Mouse (Mus musculus) ES-E14 (cell line): ENCODE measurements around the gene Dact1. TPM values are rescaled to one million over a fixed set of nuclear protein-coding genes. Genes with fewer than 3 reads are reported as not detected.

Source experiments
- DNase-seq: peaks from one replicate; pipeline ENCODE4 v3.0.0-alpha.2; 2013; ENCODE audit warnings: low read depth, low spot score
- H3K27ac ChIP-seq: 2 replicates; pipeline ENCODE4 v1.5.1; 2012; ENCODE audit warnings: low read depth, mild to moderate bottlenecking, low read length, moderate library complexity, mixed read lengths; ENCODE audit not compliant: poor library complexity, insufficient read depth, severe bottlenecking
- H3K36me3 ChIP-seq: 2 replicates; pipeline ENCODE4 v1.6.1; 2012; ENCODE audit warnings: mild to moderate bottlenecking, low read length, moderate library complexity, mixed read lengths; ENCODE audit not compliant: control insufficient read depth, poor library complexity, insufficient read depth, severe bottlenecking
- H3K4me1 ChIP-seq, 2 experiments: fragments of 150-350 bp in 1 of 2; sonication (generic) in 1 of 2; 2 replicates each; pipeline ENCODE4 v1.6.1; 2012; ENCODE audit warnings: low read length in 2 of 2, mild to moderate bottlenecking in 1 of 2, mixed read lengths in 1 of 2; ENCODE audit not compliant: control insufficient read depth in 2 of 2, insufficient read depth in 2 of 2, poor library complexity in 1 of 2
- H3K4me3 ChIP-seq, 2 experiments: fragments of 150-350 bp in 1 of 2; sonication (generic) in 1 of 2; 2 replicates each; pipeline ENCODE4 v1.5.1; 2012; ENCODE audit warnings: low read length in 2 of 2, low read depth in 1 of 2, mild to moderate bottlenecking in 1 of 2, mixed read lengths in 1 of 2; ENCODE audit not compliant: insufficient read depth in 1 of 2, poor library complexity in 1 of 2, severe bottlenecking in 1 of 2
- H3K9ac ChIP-seq: 2 replicates; pipeline ENCODE4 v1.6.1; 2012; ENCODE audit warnings: low read depth, mild to moderate bottlenecking, low read length, mixed read lengths; ENCODE audit not compliant: poor library complexity, insufficient read depth, severe bottlenecking
- H3K9me3 ChIP-seq: fragments of 150-350 bp; sonication (generic); 2 replicates; pipeline ENCODE4 v1.6.1; 2012; ENCODE audit warnings: low read depth, mild to moderate bottlenecking, low read length; ENCODE audit not compliant: control insufficient read depth, insufficient read depth
- CHD2 ChIP-seq: IDR thresholded peaks from 2 replicates; pipeline ENCODE4 v1.6.1; 2014; ENCODE audit warnings: mild to moderate bottlenecking, low read depth, low read length, inconsistent platforms
- HCFC1 ChIP-seq: IDR thresholded peaks from 2 replicates; pipeline ENCODE4 v1.6.1; 2012; ENCODE audit warnings: low read length, inconsistent platforms, borderline replicate concordance; ENCODE audit not compliant: insufficient read depth
- MAFK ChIP-seq: IDR thresholded peaks from 2 replicates; pipeline ENCODE4 v1.6.1; 2014; ENCODE audit warnings: mild to moderate bottlenecking, low read depth, low read length, inconsistent platforms; ENCODE audit not compliant: insufficient read depth
- ZC3H11A ChIP-seq: IDR thresholded peaks from 2 replicates; pipeline ENCODE4 v1.6.1; 2012; ENCODE audit warnings: low read depth, mild to moderate bottlenecking, inconsistent platforms, low read length, borderline replicate concordance
- ZNF384 ChIP-seq: IDR thresholded peaks from 2 replicates; pipeline ENCODE4 v1.6.1; 2012; ENCODE audit warnings: low read depth, low read length, inconsistent platforms
- in situ Hi-C, 2 experiments: fragments of 600-800 bp; cut with MboI; formaldehyde crosslinking; loops; one replicate each; pipeline ENCODE4 v1.15.1; 2025; ENCODE audit warnings: low sequenced_read_pairs in 2 of 2, inconsistent platforms in 1 of 2; ENCODE audit not compliant: unreplicated experiment in 2 of 2
- total RNA-seq: library from RNA; depleted of rRNA; stranded (reverse); fragments of 300-350 nt; gene quantifications from 2 replicates; pipeline ENCODE4 v1.2.3, GENCODE M21; 2012

The Dact1 gene
- total RNA-seq, 1 experiment = 3.2 TPM

DNA sequence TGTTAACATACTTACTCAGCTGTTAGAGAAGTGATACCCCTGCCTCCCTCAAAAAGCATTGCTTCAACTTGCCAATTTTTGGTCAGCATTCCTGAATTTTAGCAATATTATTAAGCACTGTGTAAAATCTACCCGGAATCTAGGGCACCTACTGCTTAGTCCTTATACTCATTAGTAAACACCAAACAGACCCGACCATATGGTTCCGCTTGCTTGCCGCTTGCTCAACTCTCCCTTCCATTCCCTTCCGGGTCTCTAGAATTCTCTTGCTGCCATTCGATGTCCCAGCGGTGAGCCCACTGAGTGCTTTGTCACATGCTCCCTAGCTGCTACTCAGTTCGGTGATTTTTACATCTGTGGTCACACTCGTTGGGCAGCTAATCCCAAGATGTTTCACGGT lies 45.0 kb downstream of the Dact1 start:
- Histone ChIP-seq H3K27ac (no peak overlapping the region), H3K4me3 (no peak overlapping the region), H3K9me3 (no peaks in the 10 kb centered on the region), H3K36me3 (no peaks in the 10 kb centered on the region), H3K4me1 (peaks cover 5 to 6% of the 10 kb centered on the region in 2 experiments; a peak in 3 of 4 replicates), H3K9ac (no peak overlapping the region)
- DNase-seq = no peak
- TF ChIP-seq ZNF384 (no peak), MAFK (no peak), CHD2 (no peak), HCFC1 (no peak), ZC3H11A (no peak)
- in situ Hi-C loops = no loop called here

DNA sequence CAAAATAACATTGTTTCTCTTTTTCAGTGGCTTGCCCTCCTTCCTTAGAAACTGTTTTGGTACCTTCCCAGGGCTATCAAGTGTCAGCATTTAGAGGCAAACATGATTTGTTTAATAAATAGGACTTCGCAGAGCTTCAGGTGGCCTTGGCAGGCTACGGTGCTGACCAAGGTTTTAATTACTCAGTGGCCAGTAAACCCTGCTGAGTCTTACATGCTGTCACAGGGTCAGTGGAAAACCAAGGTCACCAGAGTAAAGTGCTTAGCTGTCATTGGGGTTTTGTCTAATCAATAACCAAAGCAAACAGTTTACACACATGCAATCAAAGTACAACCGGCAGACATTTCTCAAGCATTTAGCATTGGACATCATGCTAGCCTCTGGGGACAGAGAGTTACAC lies 45.4 kb downstream of the Dact1 start:
- no peaks in the 10 kb centered on the region for H3K36me3 ChIP-seq
- H3K9ac ChIP-seq = no peak overlapping the region
- H3K4me3 ChIP-seq = no peak overlapping the region
- no peaks in the 10 kb centered on the region for H3K9me3 ChIP-seq
- no peak for DNase-seq
- H3K4me1 ChIP-seq = peaks cover 2 to 5% of the 10 kb centered on the region in 2 experiments; a peak in 2 of 4 replicates
- no peak for TF ChIP-seq CHD2
- no peak for TF ChIP-seq MAFK
- no peak for TF ChIP-seq ZC3H11A
- TF ChIP-seq ZNF384 = no peak
- TF ChIP-seq HCFC1 = no peak
- no peak overlapping the region for H3K27ac ChIP-seq
- in situ Hi-C loops = no loop called here

DNA sequence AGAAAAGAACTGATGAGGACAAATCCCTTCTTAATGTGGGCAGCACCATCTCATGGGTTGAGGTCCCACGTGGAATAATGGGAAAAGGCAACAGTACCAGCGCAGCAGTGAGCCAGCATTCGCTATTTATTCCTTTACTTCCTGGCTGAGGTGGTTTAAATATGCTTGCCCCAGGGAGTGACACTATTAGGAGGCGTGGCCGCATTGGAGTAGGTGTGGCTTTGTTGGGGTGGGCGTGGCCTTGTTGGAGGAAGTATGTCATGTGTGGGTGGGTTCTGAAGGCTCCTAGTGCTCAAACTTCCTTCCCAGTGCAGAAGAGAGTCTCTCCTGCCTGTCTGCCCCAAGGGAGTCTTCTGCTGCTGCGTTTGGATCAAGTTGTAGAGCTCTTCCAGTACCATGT lies 51.9 kb downstream of the Dact1 start:
- peak overlapping the region; percentile 42 to 75 for H3K4me3 ChIP-seq
- in situ Hi-C loops = no loop called here
- no peak for TF ChIP-seq CHD2
- no peak for TF ChIP-seq MAFK
- no peak for TF ChIP-seq HCFC1
- TF ChIP-seq ZC3H11A = no peak
- no peak for TF ChIP-seq ZNF384
- H3K27ac ChIP-seq = no peak overlapping the region
- no peaks in the 10 kb centered on the region for H3K9me3 ChIP-seq
- H3K9ac ChIP-seq = no peak overlapping the region
- DNase-seq = peak; percentile 43
- no peaks in the 10 kb centered on the region for H3K4me1 ChIP-seq
- H3K36me3 ChIP-seq = no peaks in the 10 kb centered on the region

DNA sequence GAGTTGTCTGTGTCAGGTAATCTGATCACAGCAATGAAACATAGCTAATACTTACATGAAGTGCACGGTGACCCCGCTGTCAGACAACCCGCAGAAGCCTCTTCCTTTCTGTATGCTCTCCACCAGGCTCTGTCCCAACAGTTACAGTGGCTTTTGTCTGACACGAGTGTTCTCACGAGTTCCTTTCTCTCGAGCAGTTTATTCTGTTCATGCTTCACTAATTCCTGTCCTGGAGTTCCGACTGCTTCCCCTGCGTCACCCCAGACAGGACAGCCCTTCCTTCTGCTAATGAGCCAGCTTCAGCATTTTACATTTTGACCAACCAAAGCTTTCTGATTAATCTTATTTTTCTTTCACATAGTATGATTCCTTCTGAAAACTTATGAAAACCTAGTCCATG lies 52.7 kb downstream of the Dact1 start:
- in situ Hi-C loops = no loop called here
- no peak for DNase-seq
- Histone ChIP-seq H3K4me1 (no peaks in the 10 kb centered on the region), H3K4me3 (no peak overlapping the region; a peak in 1 of 4 replicates), H3K9me3 (no peaks in the 10 kb centered on the region), H3K36me3 (no peaks in the 10 kb centered on the region), H3K9ac (no peak overlapping the region), H3K27ac (no peak overlapping the region)
- TF ChIP-seq MAFK (no peak), ZC3H11A (no peak), ZNF384 (no peak), CHD2 (no peak), HCFC1 (no peak)

DNA sequence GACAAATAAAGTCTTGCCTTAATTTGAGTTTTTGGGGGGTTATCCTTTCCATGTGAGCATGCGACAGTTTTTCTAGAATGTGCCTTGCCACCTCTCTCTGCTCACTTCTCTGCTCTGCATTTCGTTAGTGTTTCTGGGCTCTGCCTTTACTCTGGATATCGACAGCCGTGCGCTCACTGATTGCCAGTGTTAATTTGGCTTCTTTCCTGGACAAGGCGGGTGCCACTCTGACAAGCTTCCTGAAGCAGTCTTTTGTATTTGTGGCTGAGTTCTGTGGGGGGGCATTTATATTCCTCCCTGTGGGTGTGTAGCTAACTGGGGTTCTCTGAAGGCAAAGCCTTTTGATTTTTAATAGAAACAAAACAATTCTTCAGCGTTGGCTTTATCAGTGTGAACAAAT lies 54.4 kb downstream of the Dact1 start:
- Histone ChIP-seq H3K36me3 (no peaks in the 10 kb centered on the region), H3K9me3 (no peaks in the 10 kb centered on the region), H3K9ac (no peak overlapping the region), H3K4me1 (peaks cover 3% of the 10 kb centered on the region in 2 experiments; a peak in 3 of 4 replicates), H3K4me3 (no peak overlapping the region), H3K27ac (no peak overlapping the region)
- in situ Hi-C loops = no loop called here
- no peak for DNase-seq
- TF ChIP-seq ZC3H11A (no peak), HCFC1 (no peak), ZNF384 (no peak), MAFK (no peak), CHD2 (no peak)
